Mouse (Mus musculus): ENCODE results near the gene Prr14. TPM values are rescaled to one million over a fixed set of nuclear protein-coding genes. Genes with fewer than 3 reads are reported as not detected.

Prr14 gene
- total RNA-seq, 4 experiments from 2014 or later = 25.6 to 27.9 (median 27.3) TPM

DNA sequence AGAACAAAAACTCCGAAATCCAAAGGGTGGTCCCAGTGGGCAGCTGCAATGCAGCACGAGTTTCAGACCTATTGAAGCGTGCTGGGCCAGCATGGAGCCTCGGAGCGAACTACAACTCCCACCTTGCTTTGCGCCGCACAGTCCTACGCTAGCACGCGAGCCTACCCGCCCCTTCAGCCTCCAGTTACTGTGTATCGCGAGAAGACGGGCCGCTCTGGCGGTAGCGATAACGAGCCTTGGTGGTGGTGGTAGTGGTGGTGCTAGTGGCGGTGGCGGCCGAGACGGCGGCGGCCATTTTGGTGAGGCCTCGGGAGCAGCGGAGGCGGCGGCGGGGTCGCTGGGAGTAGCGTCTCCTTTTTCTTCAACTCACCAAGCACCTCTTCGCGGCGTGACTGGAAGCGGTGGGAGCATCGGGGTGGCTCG is 52.4 kb downstream of the Prr14 start, which contains the start of gene Srcap:
Gene Srcap (plus strand): TSS at position 176 of the 423 bp plus-strand sequence.
- DNase-seq (ENCODE audit: low spot score) = peak; percentile 96

DNA sequence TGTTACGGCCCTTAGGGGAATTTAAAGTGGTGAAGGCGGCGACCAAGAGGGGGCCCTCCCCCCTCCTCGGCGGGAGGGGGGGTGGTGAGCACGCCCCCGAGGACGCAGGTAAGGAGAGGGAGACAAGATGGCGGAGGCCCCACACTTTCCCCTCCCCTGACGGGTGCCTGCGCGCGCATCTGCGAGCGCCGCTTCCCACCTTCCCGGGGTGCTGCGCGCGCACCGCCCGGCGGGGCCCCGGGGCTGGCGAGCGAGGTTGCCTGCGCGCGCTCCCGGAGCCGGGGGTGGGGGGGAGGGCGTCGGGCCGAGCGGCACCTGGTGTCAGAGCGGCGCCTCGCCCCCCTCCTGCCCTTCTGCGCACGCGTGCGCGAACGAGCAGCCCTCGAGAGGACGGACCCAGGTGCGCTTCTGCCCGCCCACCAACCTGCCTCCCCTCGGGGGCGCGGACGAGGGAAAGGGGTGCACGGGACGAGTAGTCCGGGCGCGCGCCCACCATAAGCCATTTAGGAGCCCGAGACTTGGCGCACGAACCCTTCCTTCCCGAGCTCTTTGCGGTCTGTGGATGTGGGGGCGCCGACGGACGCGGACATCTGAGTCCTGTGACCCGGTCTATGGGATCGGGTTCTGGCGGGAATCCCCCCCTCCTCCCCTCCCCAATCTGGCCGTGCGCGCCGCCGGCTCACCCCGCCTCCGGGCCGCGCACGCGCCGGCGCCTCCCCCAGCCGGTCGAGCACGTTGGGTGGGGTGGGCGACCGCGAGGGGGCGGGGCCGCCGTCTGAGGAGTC is 53.0 kb downstream of the Prr14 start:
- peak; percentile 85 for DNase-seq (ENCODE audit: low spot score)

DNA sequence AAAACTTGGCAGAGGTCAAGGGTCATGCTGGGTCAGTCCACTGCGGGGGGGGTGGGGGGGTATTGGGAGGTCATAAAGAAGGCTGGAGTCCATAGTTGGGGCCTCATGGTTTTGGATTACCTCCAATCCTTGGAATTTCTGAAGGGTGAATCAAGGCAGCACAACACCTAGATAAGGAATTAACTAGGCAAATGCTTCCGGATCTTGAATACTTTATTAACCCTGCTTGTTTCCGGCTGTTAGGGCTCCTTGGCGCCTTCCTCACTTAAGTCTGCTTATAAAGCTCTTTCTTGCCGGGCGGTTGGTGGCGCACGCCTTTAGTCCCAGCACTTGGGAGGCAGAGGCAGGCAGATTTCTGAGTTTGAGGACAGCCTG is 53.6 kb downstream of the Prr14 start:
- DNase-seq (ENCODE audit: low spot score) = peak; percentile 29

DNA sequence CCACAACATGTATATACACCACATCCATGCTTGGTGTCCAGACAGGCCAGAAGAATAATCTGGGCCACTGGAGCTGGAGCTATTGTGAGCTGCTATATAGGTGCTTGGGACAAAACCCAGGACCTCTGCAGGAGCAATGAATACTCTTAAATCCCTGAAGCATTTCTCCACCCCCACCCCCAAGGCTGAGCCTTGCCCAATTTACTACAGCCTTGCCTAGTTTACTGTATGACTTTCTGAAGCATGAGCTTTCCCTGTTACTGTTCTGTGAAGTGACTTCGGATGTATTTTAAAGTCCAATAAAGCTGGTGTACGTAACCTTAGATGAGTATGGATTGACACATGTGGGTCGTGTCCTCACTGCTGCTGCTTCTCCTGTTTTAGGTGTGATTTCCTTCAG is 54.4 kb downstream of the Prr14 start:
- DNase-seq (ENCODE audit: low spot score) = no peak

DNA sequence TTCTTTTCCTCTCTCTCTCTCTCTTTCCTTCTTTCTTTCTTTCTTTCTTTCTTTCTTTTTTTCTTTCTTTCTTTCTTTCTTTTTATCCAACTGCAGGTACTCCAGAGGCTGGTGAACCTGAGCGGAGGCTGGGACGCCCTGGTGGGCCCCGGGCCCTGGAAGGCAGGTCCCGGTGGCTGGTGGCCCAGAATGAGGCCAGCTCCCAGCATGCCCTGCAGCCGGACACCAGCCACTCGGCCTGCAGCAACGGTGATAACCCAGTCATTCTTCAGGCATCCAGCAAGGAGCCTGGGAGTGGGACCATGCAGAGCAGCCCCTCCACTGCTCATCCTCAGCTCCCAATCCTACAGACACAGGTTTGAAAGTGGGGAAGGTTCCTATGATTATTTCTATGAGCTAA is 56.4 kb downstream of the Prr14 start:
- DNase-seq (ENCODE audit: low spot score) = no peak

DNA sequence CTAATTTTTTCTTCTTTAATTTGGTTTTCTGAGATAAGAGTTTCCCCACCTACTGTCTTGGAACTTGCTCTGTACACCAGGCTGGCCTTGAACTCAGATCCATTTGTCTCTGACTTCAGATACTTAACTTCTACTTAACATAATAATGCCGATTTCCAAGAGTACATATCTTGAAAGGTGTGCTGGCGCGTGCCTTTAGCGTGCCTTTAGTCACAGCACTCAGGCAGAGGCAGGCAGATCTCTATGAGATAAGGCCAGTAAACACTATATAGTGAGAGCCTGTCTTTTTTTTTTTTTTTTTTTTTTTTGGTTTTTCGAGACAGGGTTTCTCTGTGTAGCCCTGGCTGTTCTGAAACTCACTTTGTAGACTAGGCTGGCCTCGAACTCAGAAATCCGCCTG is 56.9 kb downstream of the Prr14 start:
- DNase-seq (ENCODE audit: low spot score) = no peak

DNA sequence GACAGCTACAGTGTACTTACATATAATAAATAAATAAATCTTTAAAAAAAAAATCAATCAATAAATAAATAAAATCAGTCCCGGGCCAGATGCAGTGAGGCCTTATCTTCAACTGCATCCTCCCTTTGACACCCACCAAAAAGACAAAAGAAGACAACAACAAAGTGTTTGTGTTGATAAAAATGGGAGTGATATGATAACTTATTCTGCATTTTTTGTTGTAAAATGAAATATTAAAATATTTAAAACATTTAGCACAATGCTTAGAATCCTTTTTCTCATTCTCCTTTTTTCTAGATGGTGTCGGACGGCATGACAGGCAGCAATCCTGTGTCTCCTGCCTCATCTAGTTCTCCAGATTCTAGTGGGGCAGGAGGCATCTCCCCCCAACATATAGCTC is 59.9 kb downstream of the Prr14 start, which contains the start of gene Gm42715:
Gene Gm42715 (plus strand): TSS at position 301 of the 400 bp plus-strand sequence.
- no peak for DNase-seq (ENCODE audit: low spot score)

Small RNA genes within 50 kb of the gene (microRNA-seq; reads per million reads assigned to microRNA genes)
- not detected for gene Gm47278
- gene Mir7060 = not detected

Other genes with a start within 250 kb of the Prr14 start
- gene Zfp553, start 226.6 kb upstream of the Prr14 start, total RNA-seq (2022) = 1 to 10 TPM; 5.2 to 6.4 (median 5.8) TPM
- 1 to 10 TPM; 2.1 to 3.9 (median 2.6) TPM for gene Sept1, start 226.5 kb upstream of the Prr14 start, total RNA-seq (2022)
- gene Zfp771, start 215.3 kb upstream of the Prr14 start, total RNA-seq (2022) = 10 to 100 TPM; 15.3 to 21.7 (median 17.1) TPM
- gene Dctpp1, start 198.9 kb upstream of the Prr14 start, total RNA-seq (2022) = 10 to 100 TPM; 40.5 to 45.6 (median 40.9) TPM
- gene Sephs2, start 185.6 kb upstream of the Prr14 start, total RNA-seq (2022) = 10 to 100 TPM; 24.2 to 31.6 (median 31.0) TPM
- 1 to 10 TPM; 1.1 to 2.0 (median 1.6) TPM for gene Itgal, start 163.4 kb upstream of the Prr14 start, total RNA-seq (2022)
- gene Zfp768, start 114.0 kb upstream of the Prr14 start, total RNA-seq (2022) = 10 to 100 TPM; 37.1 to 43.4 (median 41.5) TPM
- 1 to 10 TPM; 3.2 to 4.3 (median 3.7) TPM for gene Zfp747, start 83.6 kb upstream of the Prr14 start, total RNA-seq (2022)
- gene 9130019O22Rik, start 72.4 kb upstream of the Prr14 start, total RNA-seq (2022) = 1 to 10 TPM; 1.8 to 2.5 (median 2.0) TPM
- 1 to 10 TPM; 2.9 to 5.1 (median 3.9) TPM for gene E430018J23Rik, start 66.0 kb upstream of the Prr14 start, total RNA-seq (2022)
- gene Zfp764, start 52.8 kb upstream of the Prr14 start, total RNA-seq (2022) = 1 to 10 TPM; 2.3 to 4.4 (median 3.2) TPM
- gene Zfp688, start 37.5 kb upstream of the Prr14 start, total RNA-seq (2022) = 1 to 10 TPM; 4.2 to 4.8 (median 4.3) TPM
- 1 to 10 TPM; 1.2 to 2.1 (median 1.4) TPM for gene Zfp689, start 10.5 kb upstream of the Prr14 start, total RNA-seq (2022)
- gene Fbrs, start 19.6 kb downstream of the Prr14 start, total RNA-seq (2022) = 10 to 100 TPM; 27.5 to 36.1 (median 30.5) TPM
- 10 to 100 TPM; 51.8 to 60.5 (median 55.2) TPM for gene Srcap, start 52.4 kb downstream of the Prr14 start, total RNA-seq (2022)
- 10 to 100 TPM in 2 of 4 experiments, 1 to 10 TPM in 2; 8.8 to 10.9 (median 10.2) TPM for gene Gm42715, start 60.0 kb downstream of the Prr14 start, total RNA-seq (2022)
- gene Tmem265, start 101.8 kb downstream of the Prr14 start, total RNA-seq (2022) = not detected
- gene Phkg2, start 113.7 kb downstream of the Prr14 start, total RNA-seq (2022) = 10 to 100 TPM; 12.1 to 20.9 (median 17.3) TPM
- gene Ccdc189, start 129.0 kb downstream of the Prr14 start, total RNA-seq (2022) = 10 to 100 TPM; 10.1 to 15.2 (median 14.4) TPM
- 10 to 100 TPM; 38.1 to 42.6 (median 40.3) TPM for gene Rnf40, start 129.2 kb downstream of the Prr14 start, total RNA-seq (2022)
- gene Zfp629, start 156.2 kb downstream of the Prr14 start, total RNA-seq (2022) = 10 to 100 TPM; 19.9 to 23.4 (median 20.0) TPM
- gene Bcl7c, start 249.3 kb downstream of the Prr14 start, total RNA-seq (2022) = 10 to 100 TPM; 37.6 to 44.6 (median 41.4) TPM

Data from heart, adult 8-10 months (tissue).